Mouse (Mus musculus) ES-E14 (cell line): Measurements from ENCODE around the gene Col25a1.

ENCODE experiments used
- CHD2 ChIP-seq: IDR thresholded peaks from 2 replicates; pipeline ENCODE4 v1.6.1; 2014; ENCODE audit warnings: mild to moderate bottlenecking, low read depth, low read length, inconsistent platforms
- ZC3H11A ChIP-seq: IDR thresholded peaks from 2 replicates; pipeline ENCODE4 v1.6.1; 2012; ENCODE audit warnings: low read depth, mild to moderate bottlenecking, inconsistent platforms, low read length, borderline replicate concordance
- ZNF384 ChIP-seq: IDR thresholded peaks from 2 replicates; pipeline ENCODE4 v1.6.1; 2012; ENCODE audit warnings: low read depth, low read length, inconsistent platforms

- TF ChIP-seq ZNF384 (no peak), ZC3H11A (no peak), CHD2 (no peak)
Measured at GRCm38 (mm10) chr3:130494192-130494591, 362.9 kb downstream of the Col25a1 start.
